Mouse (Mus musculus) heart, embryonic 14.5 days (tissue): Measurements from ENCODE around the gene Aimp2. TPM values are rescaled to one million over a fixed set of nuclear protein-coding genes. Genes with fewer than 3 reads are reported as not detected.

Source experiments
- ATAC-seq: fragments of 200-750 bp; cut with Nextera tagmentation; 2 replicates; pipeline ENCODE4 v1.8.0; 2017; ENCODE audit warnings: low read depth, moderate TSS enrichment; ENCODE audit not compliant: insufficient number of reproducible peaks, insufficient read depth, low FRiP score
- H3K27ac ChIP-seq, 2 experiments: fragments of 200-500 bp in 1 of 2; fragments of 300-500 bp in 1 of 2; sonication (generic) in 1 of 2; replicated peaks in 1 of 2; 2 replicates each; pipeline ENCODE4 v1.5.1; 2012 to 2014; ENCODE audit warnings: low read depth in 2 of 2, low read length in 2 of 2, control low read depth in 1 of 2, mild to moderate bottlenecking in 1 of 2, mixed read lengths in 1 of 2; ENCODE audit not compliant: control insufficient read depth in 1 of 2, insufficient read depth in 1 of 2
- H3K27me3 ChIP-seq: fragments of 300-500 bp; sonication (generic); 2 replicates; pipeline ENCODE4 v1.6.1; 2014; ENCODE audit warnings: mild to moderate bottlenecking, low read length, control low read depth; ENCODE audit not compliant: control insufficient read depth, insufficient read depth
- H3K36me3 ChIP-seq: fragments of 300-500 bp; sonication (generic); 2 replicates; pipeline ENCODE4 v1.6.1; 2014; ENCODE audit warnings: mild to moderate bottlenecking, control low read depth, low read length, mixed read lengths; ENCODE audit not compliant: control insufficient read depth, insufficient read depth
- H3K4me1 ChIP-seq, 2 experiments: fragments of 200-500 bp in 1 of 2; fragments of 300-500 bp in 1 of 2; sonication (generic) in 1 of 2; 2 replicates each; pipeline ENCODE4 v1.6.1; 2012 to 2014; ENCODE audit warnings: low read length in 2 of 2, control low read depth in 1 of 2, mixed read lengths in 1 of 2; ENCODE audit not compliant: control insufficient read depth in 2 of 2, insufficient read depth in 2 of 2
- H3K4me2 ChIP-seq: fragments of 300-500 bp; sonication (generic); 2 replicates; pipeline ENCODE4 v1.6.1; 2014; ENCODE audit warnings: mild to moderate bottlenecking, low read length
- H3K4me3 ChIP-seq, 2 experiments: fragments of 200-500 bp in 1 of 2; fragments of 300-500 bp in 1 of 2; sonication (generic) in 1 of 2; 2 replicates each; pipeline ENCODE4 v1.5.1; 2012 to 2014; ENCODE audit warnings: low read length in 2 of 2, mild to moderate bottlenecking in 2 of 2, control low read depth in 1 of 2, low read depth in 1 of 2, moderate library complexity in 1 of 2; ENCODE audit not compliant: control insufficient read depth in 1 of 2, insufficient read depth in 1 of 2
- H3K9ac ChIP-seq: fragments of 300-500 bp; sonication (generic); 2 replicates; pipeline ENCODE4 v1.6.1; 2014; ENCODE audit warnings: mild to moderate bottlenecking, low read length
- H3K9me3 ChIP-seq: fragments of 300-500 bp; sonication (generic); 2 replicates; pipeline ENCODE4 v1.6.1; 2016; ENCODE audit warnings: low read length, control low read depth; ENCODE audit not compliant: control insufficient read depth
- WGBS: fragments of 180-500 bp; shearing (Covaris S2); extraction: QIAGEN DNeasy Blood & Tissue Kit; methylation state at CpG from one replicate; pipeline ENCODE4 v1.1.7; 2014; 5-methylcytosine and 5-hydroxymethylcytosine counted together
- polyA plus RNA-seq: library from polyadenylated mRNA; unstranded; fragments of >200 nt; fragmentation: Nextera tagmentation; extraction: Ambion mirVana; gene quantifications from 2 replicates; pipeline ENCODE4 v1.2.1, GENCODE M21; 2014

The Aimp2 gene
- polyA plus RNA-seq, 1 experiment from 2014 or later: 86.9 TPM

DNA sequence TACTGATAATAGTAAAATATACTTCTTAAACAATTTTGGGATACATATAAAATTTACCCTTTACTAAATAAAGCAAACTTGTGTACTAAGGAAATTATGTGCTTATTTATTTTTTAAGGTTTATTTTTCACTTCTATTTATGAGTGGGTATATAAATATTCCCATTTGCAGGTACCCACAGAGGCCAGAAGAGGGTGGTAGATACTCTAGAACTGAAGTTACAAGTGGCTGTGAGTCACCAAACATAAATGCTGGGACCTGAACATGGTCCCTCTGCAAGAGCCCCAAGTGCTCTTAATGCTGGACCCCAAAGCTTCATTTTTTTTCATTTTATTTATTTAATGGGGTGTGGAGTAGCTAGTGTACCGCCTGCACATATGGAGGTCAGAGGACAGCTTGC lies 24.2 kb upstream of the Aimp2 start:
- Histone ChIP-seq H3K9me3 (no peaks in the 10 kb centered on the region), H3K9ac (no peak overlapping the region), H3K36me3 (peaks cover 33% of the 10 kb centered on the region), H3K27me3 (no peaks in the 10 kb centered on the region), H3K4me1 (no peaks in the 10 kb centered on the region), H3K4me2 (no peak overlapping the region), H3K4me3 (no peak overlapping the region), H3K27ac (no peak overlapping the region)
- 95% methylated on average over 1 of the region's 1 CpGs for WGBS
- ATAC-seq: no peak

- peaks cover 38% of the 10 kb centered on the region for H3K36me3 ChIP-seq
- no peak overlapping the region for H3K4me2 ChIP-seq
- H3K4me3 ChIP-seq: no peak overlapping the region
- H3K9ac ChIP-seq: no peak overlapping the region
- H3K9me3 ChIP-seq: no peaks in the 10 kb centered on the region
- 83% methylated on average over 11 of the region's 11 CpGs for WGBS
- no peaks in the 10 kb centered on the region for H3K27me3 ChIP-seq
- H3K4me1 ChIP-seq: no peaks in the 10 kb centered on the region
- ATAC-seq: no peak
- H3K27ac ChIP-seq: no peak overlapping the region
Observed at GRCm38 (mm10) chr5:143933414-143933813, 23.8 kb upstream of the Aimp2 start.

- no peak for ATAC-seq
- 15% methylated on average over 8 of the region's 8 CpGs for WGBS
- Histone ChIP-seq H3K4me1 (no peaks in the 10 kb centered on the region), H3K27me3 (no peaks in the 10 kb centered on the region), H3K9me3 (no peaks in the 10 kb centered on the region), H3K27ac (no peak within 1 kb of the TSS), H3K9ac (no peak within 1 kb of the TSS), H3K4me3 (no peak within 1 kb of the TSS), H3K4me2 (no peak within 1 kb of the TSS), H3K36me3 (peaks cover 43% of the 10 kb centered on the region)
Observed at GRCm38 (mm10) chr5:143932831-143933230, 23.2 kb upstream of the Aimp2 start, which contains the start of gene Rsph10b. TSS of gene Rsph10b (plus strand) at chr5:143933035.

DNA sequence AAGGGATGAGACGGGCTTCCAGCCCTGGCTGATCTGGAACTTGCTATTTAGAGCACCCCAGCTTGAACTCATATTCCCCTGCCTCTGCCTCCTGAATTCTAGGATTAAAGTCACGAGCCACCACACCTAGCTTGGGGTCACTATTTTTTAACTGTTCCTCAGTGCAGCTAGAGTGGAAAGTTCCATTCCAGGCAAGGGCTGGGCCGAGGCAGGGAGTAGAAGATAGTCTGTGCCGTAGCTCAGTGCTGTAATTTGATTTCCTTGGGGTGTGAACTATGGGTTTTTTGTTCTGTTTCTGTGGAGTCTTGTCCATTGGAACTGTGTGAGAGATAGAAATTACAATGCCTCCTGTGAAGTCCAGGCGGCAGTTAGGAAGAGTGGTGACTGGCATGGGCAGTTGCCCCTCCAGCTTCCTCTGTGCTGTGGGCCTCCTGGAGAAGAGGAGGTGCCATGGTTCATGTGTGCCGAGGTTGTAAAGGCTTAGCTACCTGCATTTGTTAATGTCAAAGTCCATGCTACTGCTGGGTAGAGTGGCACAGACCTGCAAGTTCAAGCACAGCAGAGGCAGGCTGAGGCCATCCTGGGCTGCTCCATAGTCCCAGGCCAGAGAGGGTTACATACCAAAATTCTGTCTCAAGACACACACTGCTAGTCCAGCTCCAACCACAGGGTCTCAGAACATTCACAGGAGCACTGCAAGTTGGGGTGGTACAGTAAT lies 22.4 kb upstream of the Aimp2 start:
- no peaks in the 10 kb centered on the region for H3K27me3 ChIP-seq
- H3K36me3 ChIP-seq: peaks cover 48% of the 10 kb centered on the region
- H3K4me3 ChIP-seq: no peak overlapping the region
- WGBS: 80% methylated on average over 6 of the region's 6 CpGs
- no peak for ATAC-seq
- no peak overlapping the region for H3K4me2 ChIP-seq
- H3K9me3 ChIP-seq: no peaks in the 10 kb centered on the region
- H3K27ac ChIP-seq: no peak overlapping the region
- H3K4me1 ChIP-seq: no peaks in the 10 kb centered on the region
- H3K9ac ChIP-seq: no peak overlapping the region

- Histone ChIP-seq H3K27ac (no peak overlapping the region), H3K4me3 (no peak overlapping the region), H3K4me1 (no peaks in the 10 kb centered on the region), H3K4me2 (no peak overlapping the region), H3K9ac (no peak overlapping the region), H3K36me3 (peaks cover 61% of the 10 kb centered on the region), H3K9me3 (no peaks in the 10 kb centered on the region), H3K27me3 (no peaks in the 10 kb centered on the region)
- ATAC-seq: no peak
- WGBS: 92% methylated on average over 12 of the region's 12 CpGs
Observed at GRCm38 (mm10) chr5:143930656-143931055, 21.0 kb upstream of the Aimp2 start.

DNA sequence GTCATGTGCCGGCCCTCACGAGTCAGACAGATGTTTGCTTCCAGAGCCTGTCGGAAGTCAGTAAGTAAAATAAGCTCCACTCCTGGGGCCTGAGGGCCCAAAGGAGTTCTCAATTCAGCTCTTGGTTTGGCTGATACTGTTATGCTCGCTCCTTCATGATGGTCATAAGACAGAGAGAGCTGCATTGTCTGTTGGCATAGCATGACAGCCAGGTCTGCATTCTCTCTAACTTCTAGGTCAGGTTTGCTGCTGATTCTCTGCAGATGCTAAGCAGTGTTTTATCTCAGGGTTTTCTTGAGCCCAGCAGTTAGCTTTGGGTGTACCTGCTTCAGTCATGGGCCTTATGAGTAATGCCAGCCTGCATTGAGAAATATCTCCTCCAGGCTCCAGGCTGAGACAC lies 19.6 kb upstream of the Aimp2 start:
- Histone ChIP-seq H3K27ac (no peak overlapping the region), H3K4me2 (no peak overlapping the region), H3K27me3 (no peaks in the 10 kb centered on the region), H3K4me3 (no peak overlapping the region), H3K9me3 (no peaks in the 10 kb centered on the region), H3K9ac (no peak overlapping the region), H3K36me3 (peaks cover 75% of the 10 kb centered on the region), H3K4me1 (no peaks in the 10 kb centered on the region)
- no peak for ATAC-seq
- WGBS: 91% methylated on average over 4 of the region's 4 CpGs

DNA sequence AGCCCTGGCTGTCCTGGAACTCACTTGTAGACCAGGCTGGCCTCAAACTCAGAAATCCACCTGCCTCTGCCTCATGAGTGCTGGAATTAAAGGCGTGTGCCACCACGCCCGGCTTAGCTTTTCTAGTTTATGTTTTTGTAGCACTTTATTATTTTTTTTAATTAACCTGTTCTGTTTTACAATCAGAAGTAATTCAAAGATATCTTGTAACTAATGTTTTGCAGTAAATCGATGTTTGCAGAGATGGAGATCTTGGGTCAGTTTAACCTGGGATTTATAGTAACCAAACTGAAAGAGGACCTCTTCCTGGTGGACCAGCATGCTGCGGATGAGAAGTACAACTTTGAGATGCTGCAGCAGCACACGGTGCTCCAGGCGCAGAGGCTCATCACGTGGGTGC lies 18.2 kb upstream of the Aimp2 start, which contains the start of gene Gm42421:
Gene Gm42421 (plus strand): TSS at position 301 of the 400 bp plus-strand sequence.
- Histone ChIP-seq H3K4me3 (no peak within 1 kb of the TSS), H3K4me2 (no peak within 1 kb of the TSS), H3K27me3 (no peaks in the 10 kb centered on the region), H3K36me3 (peaks cover 89% of the 10 kb centered on the region), H3K9me3 (no peaks in the 10 kb centered on the region), H3K9ac (no peak within 1 kb of the TSS), H3K4me1 (no peaks in the 10 kb centered on the region), H3K27ac (no peak within 1 kb of the TSS)
- no peak for ATAC-seq
- WGBS: 97% methylated on average over 8 of the region's 8 CpGs
